Mouse (Mus musculus): ENCODE results near the gene Ctdspl.

- TF ChIP-seq CTCF (IDR thresholded peaks at IDR 0.05; ENCODE audit: insufficient read depth, low read length) (no peak), POLR2A (IDR thresholded peaks at IDR 0.05; ENCODE audit: borderline replicate concordance, extremely low read depth, low read depth, low read length) (no peak)
These were observed 145.5 kb downstream of the Ctdspl start for GRCm38 (mm10) chr9:119071786-119072185.

Measured in lung, adult 2 months (tissue).